Comparison of ENCODE assay signal across 16 mouse cellular contexts in the genomic region with DNA sequence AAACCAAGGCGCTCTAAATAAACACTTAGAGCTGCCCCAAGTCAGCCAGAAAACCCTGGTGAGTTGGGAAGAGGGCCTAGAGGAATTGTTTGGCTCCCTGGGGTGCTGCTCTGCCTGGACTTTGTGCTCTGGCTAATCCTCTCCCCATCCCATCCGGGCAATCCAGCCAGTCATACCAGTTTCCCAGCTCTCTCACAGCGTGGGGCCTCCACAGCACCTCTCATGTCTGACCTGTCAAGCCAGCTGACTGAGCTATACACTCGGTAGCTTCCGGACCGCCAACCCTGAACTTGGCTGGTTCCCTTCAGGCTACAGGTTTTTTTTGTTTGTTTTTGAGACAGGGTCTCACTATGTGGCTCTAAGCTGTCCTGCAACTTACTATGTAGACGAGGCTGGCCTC. TPM values are rescaled to one million over a fixed set of nuclear protein-coding genes. Genes with fewer than 3 reads are reported as not detected.
DNase-seq lines count a peak whose midpoint lies in the region; ATAC-seq and TF ChIP-seq lines count a peak whose summit lies in the region.
"Had no signal": no experiment of that assay in that cellular context is flagged by ENCODE, and none has a peak within 500 bp of the region (broad histone marks: within the 10 kb centered on the region; RNA-seq: fewer than 3 reads in every experiment).

No protein-coding gene starts in this region.

- no peak for TF ChIP-seq CTCF in intestine, postnatal 0 days (IDR thresholded peaks at IDR 0.05; ENCODE audit: low read depth)

- 27% methylated on average over 7 of the region's 7 CpGs for WGBS in kidney, embryonic 16.5 days
- 21% methylated on average over 7 of the region's 7 CpGs for WGBS in kidney, embryonic 15.5 days
- 17% methylated on average over 7 of the region's 7 CpGs for WGBS in intestine, postnatal 0 days

- no peak overlapping the region for H3K27ac ChIP-seq in kidney, embryonic 16.5 days (ENCODE audit: low read length)
- H3K27ac ChIP-seq in kidney, embryonic 15.5 days: no peak overlapping the region
- no peak overlapping the region for H3K27ac ChIP-seq in intestine, postnatal 0 days (ENCODE audit: low read depth, low read length)

- peak; percentile 15 to 28 for DNase-seq in urinary bladder, postnatal 36 days (ENCODE audit: low spot score in 2 of 2)
- DNase-seq in urinary bladder, adult 18-20 months (ENCODE audit: low spot score in 2 of 2): no peak
- DNase-seq in thymus, postnatal 0 days (ENCODE audit: low spot score): no peak
- no peak for DNase-seq in right cerebral cortex, adult 2 months (ENCODE audit: low spot score in 2 of 2)
- DNase-seq: adrenal gland, postnatal 36 days; B cell, adult 2 months; cerebellum, adult 18-20 months; heart, postnatal 10 days; kidney, postnatal 4 days; right cerebral cortex, postnatal 4 days; thymus, adult 18-20 months had no signal

- peak overlapping the region; percentile 5; the same call in 1 of the 2 replicates for H3K9ac ChIP-seq in kidney, embryonic 16.5 days (replicated peaks; ENCODE audit: low read length)
- H3K9ac ChIP-seq in kidney, embryonic 15.5 days: no peak overlapping the region
- no peak overlapping the region for H3K9ac ChIP-seq in intestine, postnatal 0 days (ENCODE audit: low read depth, low read length)

- H3K9me3 ChIP-seq in kidney, embryonic 16.5 days (ENCODE audit: low read length): peaks cover 5% of the 10 kb centered on the region
- H3K9me3 ChIP-seq in kidney, embryonic 15.5 days (replicated peaks): peaks cover 4% of the 10 kb centered on the region
- H3K9me3 ChIP-seq in intestine, postnatal 0 days (ENCODE audit: control insufficient read depth): no peaks in the 10 kb centered on the region

- no peak for ATAC-seq in kidney, embryonic 16.5 days (ENCODE audit: low FRiP score, low TSS enrichment)
- no peak for ATAC-seq in kidney, embryonic 15.5 days (replicated peaks; ENCODE audit: low FRiP score)
- ATAC-seq in intestine, postnatal 0 days: peak; percentile 91
- ATAC-seq in erythroid progenitor cell, adult 5-6 weeks (replicated peaks; ENCODE audit: low FRiP score, poor library complexity, severe bottlenecking): no peak
- ATAC-seq: hindbrain, embryonic 16.5 days had no signal

- H3K27me3 ChIP-seq in kidney, embryonic 16.5 days (ENCODE audit: insufficient read depth, low read length): no peaks in the 10 kb centered on the region
- H3K27me3 ChIP-seq in kidney, embryonic 15.5 days: no peaks in the 10 kb centered on the region
- no peaks in the 10 kb centered on the region for H3K27me3 ChIP-seq in intestine, postnatal 0 days (replicated peaks; ENCODE audit: control insufficient read depth, insufficient read depth, low read length)

- no peak overlapping the region for H3K4me2 ChIP-seq in kidney, embryonic 16.5 days (replicated peaks; ENCODE audit: low read depth, low read length)
- H3K4me2 ChIP-seq in kidney, embryonic 15.5 days: no peak overlapping the region
- peak overlapping the region; percentile 30 for H3K4me2 ChIP-seq in intestine, postnatal 0 days (replicated peaks; ENCODE audit: low read depth)

- H3K36me3 ChIP-seq in kidney, embryonic 16.5 days (ENCODE audit: insufficient read depth, low read length): no peaks in the 10 kb centered on the region
- H3K36me3 ChIP-seq in kidney, embryonic 15.5 days: no peaks in the 10 kb centered on the region
- H3K36me3 ChIP-seq in intestine, postnatal 0 days (ENCODE audit: control insufficient read depth, insufficient read depth): no peaks in the 10 kb centered on the region

- H3K4me1 ChIP-seq in kidney, embryonic 16.5 days (ENCODE audit: insufficient read depth, low read length): peaks cover 23% of the 10 kb centered on the region
- H3K4me1 ChIP-seq in kidney, embryonic 15.5 days: peaks cover 32% of the 10 kb centered on the region
- no peaks in the 10 kb centered on the region for H3K4me1 ChIP-seq in intestine, postnatal 0 days (replicated peaks; ENCODE audit: control insufficient read depth, insufficient read depth, low read length)

- no peak overlapping the region for H3K4me3 ChIP-seq in kidney, embryonic 16.5 days (ENCODE audit: low read length)
- no peak overlapping the region for H3K4me3 ChIP-seq in kidney, embryonic 15.5 days (replicated peaks)
- no peak overlapping the region for H3K4me3 ChIP-seq in intestine, postnatal 0 days (ENCODE audit: low read depth, low read length)

RNA-seq across cellular contexts. Expression of a gene that starts 24.5 kb away (rescaled TPM):
- 9.6 and 10.3 TPM in 2 replicates for polyA plus RNA-seq in kidney, embryonic 16.5 days (2015; fragmentation: Nextera tagmentation; extraction: Ambion mirVana)
- 8.5 and 9.3 TPM in 2 replicates for polyA plus RNA-seq in kidney, embryonic 15.5 days (2015; fragmentation: Nextera tagmentation; extraction: Ambion mirVana)
- 17.1 and 19.3 TPM in 2 replicates for polyA plus RNA-seq in intestine, postnatal 0 days (2015; fragmentation: Nextera tagmentation; extraction: Ambion mirVana)
- polyA plus RNA-seq in thymus, postnatal 0 days (2015; fragmentation: Nextera tagmentation; extraction: Ambion mirVana): 7.0 and 7.2 TPM in 2 replicates
- 18.9 and 32.1 TPM in 2 replicates for total RNA-seq in erythroid progenitor cell, adult 5-6 weeks (2015; ENCODE audit: low replicate concordance)
- 35.9 and 41.8 TPM in 2 replicates for total RNA-seq in erythroid progenitor cell, adult 5-6 weeks (2017; ENCODE audit: low replicate concordance)

Comparison
In these comparisons a context has a peak if more than half of its experiments do, and no peak if none do; other contexts are left out.
1. DNase-seq: peak in urinary bladder, postnatal 36 days (2 of 2); none in urinary bladder, adult 18-20 months (0 of 2), thymus, postnatal 0 days (single experiment) and right cerebral cortex, adult 2 months (0 of 2).